Comparison of ENCODE assay signal across 7 mouse cellular contexts in genomic region chr10:80675405-80676197, GRCm38 (mm10). TPM values are rescaled to one million over a fixed set of nuclear protein-coding genes. Genes with fewer than 3 reads are reported as not detected.
DNase-seq lines count a peak whose midpoint lies in the region; ATAC-seq and TF ChIP-seq lines count a peak whose summit lies in the region.

No protein-coding gene starts in this region.

- H3K36me3 ChIP-seq in liver, embryonic 11.5 days (ENCODE audit: control insufficient read depth, insufficient read depth, low read length) = peaks cover 10% of the 10 kb centered on the region; the same call in 1 of the 2 replicates

- no peak for TF ChIP-seq CTCF in lung, adult 2 months (IDR thresholded peaks at IDR 0.05; ENCODE audit: insufficient read depth, low read length)
- TF ChIP-seq CTCF in olfactory bulb, adult 2 months (IDR thresholded peaks at IDR 0.05; ENCODE audit: insufficient read depth, low read depth, low read length) = no peak

- ATAC-seq in liver, embryonic 11.5 days (replicated peaks; ENCODE audit: low FRiP score) = no peak

- peak; percentile 40 for DNase-seq in lung, adult 2 months
- DNase-seq in lung, adult 18-20 months = no peak
- DNase-seq in brain, adult 2 months (ENCODE audit: low read depth, low spot score) = peak; percentile 53
- DNase-seq in forelimb bud, embryonic 11.5 days (ENCODE audit: low read depth, low spot score) = peak; percentile 20
- DNase-seq in liver, embryonic 11.5 days (ENCODE audit: low spot score) = no peak
- no peak for DNase-seq in gastrocnemius, postnatal 10 days

- peak overlapping the region; percentile 96 for H3K4me2 ChIP-seq in liver, embryonic 11.5 days

- H3K27ac ChIP-seq in liver, embryonic 11.5 days (ENCODE audit: low read depth, low read length) = peak overlapping the region; percentile 99
- H3K27ac ChIP-seq in olfactory bulb, adult 2 months (ENCODE audit: insufficient read depth, low read depth, low read length) = peak overlapping the region; percentile 53

- no peak; the same call in 1 of the 2 replicates for TF ChIP-seq POLR2A in lung, adult 2 months (IDR thresholded peaks at IDR 0.05; ENCODE audit: borderline replicate concordance, extremely low read depth, low read depth, low read length)
- TF ChIP-seq POLR2A in olfactory bulb, adult 2 months (IDR thresholded peaks at IDR 0.05; ENCODE audit: insufficient read depth, low read depth, low read length) = no peak

- H3K9me3 ChIP-seq in liver, embryonic 11.5 days (ENCODE audit: control insufficient read depth, low read length) = no peaks in the 10 kb centered on the region

- peaks cover 59% of the 10 kb centered on the region for H3K4me1 ChIP-seq in lung, adult 2 months (ENCODE audit: control insufficient read depth, insufficient read depth, low read length)
- H3K4me1 ChIP-seq in liver, embryonic 11.5 days (replicated peaks; ENCODE audit: control insufficient read depth, insufficient read depth, low read length) = peaks cover 62% of the 10 kb centered on the region
- H3K4me1 ChIP-seq in olfactory bulb, adult 2 months (ENCODE audit: control insufficient read depth, insufficient read depth, low read length) = peaks cover 55% of the 10 kb centered on the region

- H3K4me3 ChIP-seq in lung, adult 2 months (replicated peaks; ENCODE audit: extremely low read depth, low read depth, low read length) = peak overlapping the region; percentile 71
- peak overlapping the region; percentile 94 for H3K4me3 ChIP-seq in liver, embryonic 11.5 days (ENCODE audit: low read depth, low read length)
- peak overlapping the region; percentile 72 for H3K4me3 ChIP-seq in olfactory bulb, adult 2 months (ENCODE audit: insufficient read depth, low read depth, low read length)

- peak overlapping the region; percentile 97 for H3K9ac ChIP-seq in liver, embryonic 11.5 days (ENCODE audit: low read depth, low read length)

- no peaks in the 10 kb centered on the region for H3K27me3 ChIP-seq in liver, embryonic 11.5 days (replicated peaks; ENCODE audit: control insufficient read depth, insufficient read depth, low read length)

- 0% methylated on average over 49 of the region's 54 CpGs for WGBS in lung, adult 2 months
- WGBS in liver, embryonic 11.5 days = under 1% methylated on average over 45 of the region's 54 CpGs
- under 1% methylated on average over 54 of the region's 54 CpGs for WGBS in olfactory bulb, adult 2 months

RNA-seq across cellular contexts. Expression of gene Mknk2, which starts 2.3 kb away (rescaled TPM):
- polyA plus RNA-seq in lung, adult 2 months (2012; rRNA removed) = 267 and 338 TPM in 2 replicates
- polyA plus RNA-seq in liver, embryonic 11.5 days (2014; fragmentation: Nextera tagmentation; extraction: Ambion mirVana) = 124 and 128 TPM in 2 replicates
- not detected in 2 replicates for polyA plus RNA-seq in olfactory bulb, adult 2 months (2012; ENCODE audit: insufficient read depth, insufficient read length, low replicate concordance, missing spikeins)
- 100 to 1,000 TPM; 142 to 160 TPM for total RNA-seq in gastrocnemius, postnatal 10 days (2021)

RNA-seq across cellular contexts. Expression of gene Btbd2, which starts 18.7 kb away (rescaled TPM):
- polyA plus RNA-seq in lung, adult 2 months (2012; rRNA removed) = 87.0 and 91.3 TPM in 2 replicates
- 38.0 and 38.4 TPM in 2 replicates for polyA plus RNA-seq in liver, embryonic 11.5 days (2014; fragmentation: Nextera tagmentation; extraction: Ambion mirVana)
- not detected in 2 replicates for polyA plus RNA-seq in olfactory bulb, adult 2 months (2012; ENCODE audit: insufficient read depth, insufficient read length, low replicate concordance, missing spikeins)
- 10 to 100 TPM; 39.9 to 40.3 TPM for total RNA-seq in gastrocnemius, postnatal 10 days (2021)

RNA-seq across cellular contexts. Expression of gene Mob3a, which starts 26.2 kb away (rescaled TPM):
- polyA plus RNA-seq in lung, adult 2 months (2012; rRNA removed) = 51.5 and 52.4 TPM in 2 replicates
- 56.7 and 57.3 TPM in 2 replicates for polyA plus RNA-seq in liver, embryonic 11.5 days (2014; fragmentation: Nextera tagmentation; extraction: Ambion mirVana)
- not detected in 2 replicates for polyA plus RNA-seq in olfactory bulb, adult 2 months (2012; ENCODE audit: insufficient read depth, insufficient read length, low replicate concordance, missing spikeins)
- 10 to 100 TPM in 1 of 2 experiments, 1 to 10 TPM in 1; 8.6 to 13.1 TPM for total RNA-seq in gastrocnemius, postnatal 10 days (2021)

RNA-seq across cellular contexts. Expression of gene Izumo4, which starts 26.4 kb away (rescaled TPM):
- 61.9 and 70.8 TPM in 2 replicates for polyA plus RNA-seq in lung, adult 2 months (2012; rRNA removed)
- 5.7 and 6.8 TPM in 2 replicates for polyA plus RNA-seq in liver, embryonic 11.5 days (2014; fragmentation: Nextera tagmentation; extraction: Ambion mirVana)
- not detected in 2 replicates for polyA plus RNA-seq in olfactory bulb, adult 2 months (2012; ENCODE audit: insufficient read depth, insufficient read length, low replicate concordance, missing spikeins)
- total RNA-seq in gastrocnemius, postnatal 10 days (2021) = 1 to 10 TPM; 4.3 to 6.1 TPM

RNA-seq across cellular contexts. Expression of gene Csnk1g2, which starts 53.0 kb away (rescaled TPM):
- 246 and 276 TPM in 2 replicates for polyA plus RNA-seq in lung, adult 2 months (2012; rRNA removed)
- 92.3 and 96.1 TPM in 2 replicates for polyA plus RNA-seq in liver, embryonic 11.5 days (2014; fragmentation: Nextera tagmentation; extraction: Ambion mirVana)
- 431 TPM in 1 of 2 replicates, not detected in the other for polyA plus RNA-seq in olfactory bulb, adult 2 months (2012; ENCODE audit: insufficient read depth, insufficient read length, low replicate concordance, missing spikeins)
- total RNA-seq in gastrocnemius, postnatal 10 days (2021) = 100 to 1,000 TPM; 121 to 141 TPM

Comparison
In these comparisons a context has a peak if more than half of its experiments do, and no peak if none do; other contexts are left out.
1. DNase-seq: peak in lung, adult 2 months (single experiment), brain, adult 2 months (single experiment) and forelimb bud, embryonic 11.5 days (single experiment); none in lung, adult 18-20 months (0 of 2), liver, embryonic 11.5 days (single experiment) and gastrocnemius, postnatal 10 days (single experiment).
2. Peak in every context shown above with its lines, with median percentiles within 50 percentile points of each other: H3K4me3 ChIP-seq.